Mouse (Mus musculus) adrenal gland, adult (tissue): ENCODE results near the gene Slc16a10.

ENCODE experiments used
- DNase-seq, 2 experiments: peaks; one replicate each; pipeline ENCODE4 v3.0.0; 2022 to 2023; ENCODE audit warnings: low spot score in 1 of 2; ENCODE audit not compliant: inconsistent age in 2 of 2

Slc16a10 gene

DNA sequence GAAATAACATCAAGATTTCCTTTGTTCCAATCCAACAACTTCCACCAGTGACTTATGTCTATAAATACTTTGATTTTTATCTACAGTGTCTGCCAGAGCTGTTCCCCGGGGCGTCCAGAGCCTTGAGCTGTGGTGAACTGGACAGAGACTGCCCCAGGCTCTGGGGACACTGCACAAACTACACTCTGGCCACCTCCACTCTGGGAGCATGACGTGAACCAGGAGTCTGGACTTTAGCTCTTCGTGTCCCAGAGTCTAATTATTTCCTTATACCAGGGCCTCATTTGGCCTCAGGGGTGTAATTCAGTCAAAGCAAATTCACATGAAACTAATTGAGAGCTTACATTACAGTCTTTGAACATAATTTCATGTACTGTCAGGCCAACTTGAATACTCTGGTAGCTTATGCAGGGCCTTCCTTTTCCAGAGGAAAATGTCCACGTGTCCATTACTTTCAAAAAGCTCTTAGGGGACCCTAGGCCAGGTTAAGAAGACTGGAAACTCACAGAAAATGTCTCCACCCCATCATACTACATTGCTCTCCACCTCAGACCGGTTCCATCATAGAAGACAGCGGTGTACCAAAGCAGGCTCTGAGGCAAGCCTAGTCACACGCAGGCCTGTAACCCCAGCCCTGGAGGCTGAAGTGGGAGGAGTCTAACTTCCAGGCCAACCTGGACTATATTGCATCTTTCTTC, 9.9 kb upstream of the Slc16a10 start:
- peak; percentile 51 to 69 for DNase-seq

GRCm38 (mm10) chr10:40149584-40150145, 7.6 kb upstream of the Slc16a10 start:
- DNase-seq: no peak

- DNase-seq: no peak
These were observed 5.4 kb upstream of the Slc16a10 start for GRCm38 (mm10) chr10:40147325-40148059.

GRCm38 (mm10) chr10:40146451-40146850, 4.4 kb upstream of the Slc16a10 start:
- no peak for DNase-seq

GRCm38 (mm10) chr10:40144815-40145214, 2.8 kb upstream of the Slc16a10 start:
- DNase-seq: no peak

GRCm38 (mm10) chr10:40141016-40141851, 824 bp downstream of the Slc16a10 start:
- DNase-seq: peak in 1 of 2 experiments; percentile 79

GRCm38 (mm10) chr10:40139646-40140045, 2.4 kb downstream of the Slc16a10 start:
- no peak for DNase-seq

GRCm38 (mm10) chr10:40135807-40136778, 6.0 kb downstream of the Slc16a10 start:
- DNase-seq: peak; percentile 68 to 82

DNA sequence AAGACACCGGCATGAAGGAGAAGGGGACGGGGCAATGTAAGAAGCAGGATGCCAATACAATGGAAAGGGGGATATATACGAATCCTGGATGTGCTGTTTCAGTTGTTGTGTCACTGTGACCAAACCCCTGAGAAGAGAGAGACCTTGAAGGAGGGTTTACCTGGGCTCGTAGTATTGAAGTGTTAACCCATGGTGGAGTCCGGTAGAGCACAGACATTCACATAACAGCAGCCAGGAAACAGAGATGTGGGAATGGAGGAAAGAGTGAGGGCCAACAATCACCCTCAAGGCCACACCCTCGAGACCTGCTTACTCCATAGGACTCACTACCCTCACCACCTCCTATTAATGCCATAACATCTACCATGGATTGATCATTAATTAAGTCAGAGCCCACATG, 7.2 kb downstream of the Slc16a10 start:
- DNase-seq: no peak

- DNase-seq: no peak
These were observed 8.4 kb downstream of the Slc16a10 start for GRCm38 (mm10) chr10:40133636-40134035.

GRCm38 (mm10) chr10:40131690-40132418, 10.2 kb downstream of the Slc16a10 start:
- DNase-seq: no peak

DNA sequence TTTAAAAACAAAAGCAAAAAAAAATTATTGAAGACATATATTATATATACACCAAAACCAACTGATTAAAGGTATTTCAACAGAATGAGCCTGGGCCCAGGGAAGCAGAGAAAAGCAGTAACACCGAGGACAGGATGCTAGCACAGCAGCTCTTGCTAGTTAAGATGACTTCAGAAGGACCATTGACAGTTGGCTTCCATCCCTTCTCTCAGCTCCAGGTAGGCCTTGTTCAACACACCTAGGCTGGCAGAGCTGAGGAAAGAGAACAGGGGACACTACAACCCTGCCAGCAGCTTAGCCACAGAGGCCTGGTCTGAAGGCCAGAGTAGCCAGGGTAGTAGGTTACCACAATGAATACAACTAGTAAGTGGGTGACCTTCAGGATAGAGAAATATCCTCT, 11.9 kb downstream of the Slc16a10 start:
- no peak for DNase-seq

GRCm38 (mm10) chr10:40129134-40129533, 12.9 kb downstream of the Slc16a10 start:
- no peak for DNase-seq

DNA sequence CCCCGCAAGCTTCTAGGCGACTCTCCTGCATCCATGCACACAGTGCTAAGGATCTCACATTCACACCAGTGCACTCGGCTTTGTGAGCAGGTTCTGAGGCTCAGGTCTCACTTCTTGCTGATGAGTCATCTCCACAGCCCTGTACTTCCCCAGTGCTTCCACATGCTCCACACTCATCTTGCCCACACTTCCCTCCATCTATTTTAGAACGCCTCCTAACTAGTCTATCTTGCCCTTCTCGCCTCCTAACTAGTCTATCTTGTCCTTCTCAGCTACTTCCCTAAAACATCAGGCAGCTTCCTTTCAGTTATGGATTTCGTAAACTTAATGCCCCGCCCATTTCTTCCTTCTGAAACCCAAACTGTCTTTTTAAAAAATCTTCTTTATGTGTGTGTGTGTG, 13.6 kb downstream of the Slc16a10 start:
- DNase-seq: peak in 1 of 2 experiments; percentile 41

GRCm38 (mm10) chr10:40125200-40125599, 16.9 kb downstream of the Slc16a10 start:
- DNase-seq: peak in 1 of 2 experiments; percentile 54

DNA sequence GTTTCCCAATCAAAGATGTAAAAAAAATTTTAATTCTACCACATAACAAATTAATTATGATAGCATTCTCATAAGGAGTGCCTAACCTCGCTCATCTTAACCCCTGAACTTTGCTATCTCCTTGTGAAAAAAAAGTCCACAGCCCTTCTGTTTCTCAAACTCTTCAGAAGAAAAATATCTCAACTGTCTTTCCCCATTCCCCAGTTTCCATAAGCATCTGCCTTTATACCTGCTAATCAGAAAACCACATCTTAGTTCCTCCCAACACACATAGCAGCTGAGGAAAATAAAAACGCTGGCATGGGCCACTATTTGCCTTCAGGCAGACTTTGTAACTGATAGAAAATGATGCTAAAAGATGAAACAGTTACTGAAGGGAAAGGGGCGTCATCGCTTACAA, 17.5 kb downstream of the Slc16a10 start:
- DNase-seq: no peak

DNA sequence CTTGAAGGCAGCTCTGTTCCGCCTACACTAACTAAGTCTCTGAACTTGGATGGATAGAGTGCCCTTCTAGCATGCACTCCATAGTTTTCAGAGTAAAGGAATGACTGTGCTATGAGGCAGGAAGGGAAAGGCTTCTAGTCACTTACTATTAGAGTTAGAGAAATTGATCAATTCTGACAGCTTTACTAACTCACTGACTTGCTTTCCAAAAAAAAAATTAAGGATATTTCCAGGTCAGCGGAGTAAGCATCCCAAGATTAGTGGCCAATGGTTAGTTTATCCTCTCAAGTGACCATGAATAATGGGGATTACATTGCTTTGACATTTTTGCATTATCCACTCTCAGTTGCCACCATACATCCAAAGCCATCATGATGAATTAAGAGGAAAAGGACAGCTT, 18.0 kb downstream of the Slc16a10 start:
- DNase-seq: no peak

DNA sequence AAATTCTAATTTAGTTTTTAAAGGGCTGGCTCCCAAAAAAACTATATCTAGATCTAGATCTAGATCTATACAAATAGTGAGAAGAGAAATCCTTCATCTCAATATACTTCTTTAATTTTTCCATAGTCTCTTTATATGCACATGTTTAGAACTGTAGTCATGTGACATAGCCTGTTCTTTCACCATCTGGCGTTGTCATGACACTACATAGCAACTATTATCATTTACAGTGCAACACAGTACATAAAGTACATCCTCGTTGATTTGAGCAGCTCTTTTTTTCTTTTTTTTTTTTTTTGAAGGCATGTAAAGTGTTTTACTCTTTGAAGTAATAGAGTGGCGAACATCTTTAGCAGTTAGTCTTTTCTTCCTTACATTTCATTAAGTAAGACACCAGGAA, 22.6 kb downstream of the Slc16a10 start:
- no peak for DNase-seq

DNA sequence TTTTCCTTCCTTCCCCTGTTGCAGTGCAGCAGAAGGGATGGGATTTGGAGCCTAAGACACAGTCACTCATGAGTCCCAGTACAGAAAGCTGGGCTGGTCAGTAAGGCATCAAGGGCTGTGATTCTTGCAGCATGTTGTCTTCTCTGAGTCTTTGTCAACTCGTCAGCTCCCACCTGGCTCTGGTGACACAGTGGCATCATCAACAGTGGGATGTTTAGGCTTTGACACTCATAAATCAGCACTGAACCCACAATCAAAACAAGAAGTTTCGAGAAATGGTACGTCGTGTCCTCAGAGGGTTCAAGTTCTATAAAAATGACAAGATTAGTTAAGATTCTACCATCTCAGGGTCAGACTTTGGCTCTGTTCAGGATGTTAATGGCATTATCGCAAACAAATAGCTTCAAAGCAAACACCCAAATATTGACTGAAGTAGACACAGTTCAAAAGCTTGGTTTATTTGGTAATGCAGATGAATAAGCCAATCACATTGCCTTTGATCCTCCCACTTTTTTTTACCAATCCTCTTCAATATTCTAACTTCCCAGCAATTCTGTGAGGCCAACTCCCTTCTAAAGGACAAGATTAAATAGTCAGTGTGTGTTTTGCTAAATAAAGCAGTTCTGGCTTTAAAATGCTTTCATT, 23.2 kb downstream of the Slc16a10 start:
- no peak for DNase-seq
